Mouse (Mus musculus) B cell, adult 2 months (primary cell): ENCODE data around the gene Gk2.

Experiments
- DNase-seq, 2 experiments: peaks; one replicate each; pipeline ENCODE4 v3.0.0; 2022

The Gk2 gene

GRCm38 (mm10) chr5:97456816-97457215, at the start of gene Gk2:
TSS of gene Gk2 (minus strand) at chr5:97457021.
- DNase-seq: no peak

- no peak for DNase-seq
These were observed 41.2 kb upstream of the Gk2 start for GRCm38 (mm10) chr5:97498041-97498440.

DNA sequence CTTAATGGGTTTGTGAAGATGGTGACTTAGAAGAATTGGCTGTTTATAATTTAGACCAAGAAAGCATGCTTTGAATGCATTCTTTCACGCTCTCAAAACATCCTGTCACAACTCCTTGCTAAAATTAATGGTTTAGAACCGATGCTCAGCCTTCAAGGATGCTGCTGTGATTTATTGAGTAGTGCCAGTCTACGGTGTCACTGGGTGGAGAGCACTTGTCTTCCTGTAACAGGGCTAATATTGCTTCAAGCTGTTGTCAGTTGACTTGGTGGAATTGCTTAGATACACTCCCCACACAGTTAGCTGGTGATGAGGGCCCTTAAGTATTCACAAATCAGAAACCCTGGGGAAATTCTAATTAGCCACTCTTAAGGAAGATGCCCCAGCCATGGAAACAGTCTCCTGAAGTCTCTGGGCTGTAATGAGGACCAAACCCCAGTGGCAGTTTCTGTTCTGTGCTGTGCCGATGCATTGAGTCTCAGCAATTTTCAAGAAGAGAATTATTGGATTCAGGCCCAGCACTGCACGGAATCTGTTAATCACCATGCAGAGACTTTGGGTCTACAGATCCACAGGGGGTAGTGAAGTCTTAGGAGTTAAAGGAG, 38.8 kb upstream of the Gk2 start:
- no peak for DNase-seq

DNA sequence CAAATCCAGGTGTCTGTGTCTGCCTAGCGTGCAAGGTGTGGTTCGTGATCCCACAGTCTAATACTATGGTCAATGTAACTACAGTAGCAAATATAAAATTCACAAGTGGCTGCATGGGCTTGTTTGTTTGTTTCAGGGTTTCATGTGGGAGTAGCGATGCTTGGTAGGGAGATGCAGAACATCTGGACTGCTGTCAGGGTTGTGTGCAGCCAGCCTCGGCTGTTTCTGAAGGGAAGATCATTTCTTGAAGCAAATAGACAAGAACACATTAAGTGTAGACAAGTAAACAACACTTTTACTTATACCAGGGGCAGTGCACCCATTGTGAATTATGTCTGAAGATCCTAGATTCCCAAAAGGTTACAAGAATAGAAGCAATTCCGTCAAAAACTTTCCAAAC, 36.6 kb upstream of the Gk2 start:
- no peak for DNase-seq

DNA sequence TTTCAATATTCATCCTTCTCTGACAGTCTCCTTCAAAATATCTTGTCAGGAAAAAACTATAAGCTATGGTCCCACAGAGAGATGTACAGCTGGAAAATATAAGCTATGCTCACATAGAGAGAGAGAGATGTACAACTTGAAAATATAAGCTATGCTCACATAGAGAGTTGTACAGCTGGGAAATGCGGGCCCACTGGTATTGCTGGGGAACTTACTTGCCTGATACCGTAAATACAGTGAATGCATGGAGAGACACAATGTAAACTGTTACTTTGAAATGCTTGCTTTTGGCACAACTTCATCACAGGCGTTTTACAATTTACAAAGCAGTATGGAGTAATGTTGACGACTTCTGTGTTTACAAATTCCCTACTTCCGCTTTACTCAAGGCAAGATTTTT, 29.3 kb upstream of the Gk2 start:
- no peak for DNase-seq

DNA sequence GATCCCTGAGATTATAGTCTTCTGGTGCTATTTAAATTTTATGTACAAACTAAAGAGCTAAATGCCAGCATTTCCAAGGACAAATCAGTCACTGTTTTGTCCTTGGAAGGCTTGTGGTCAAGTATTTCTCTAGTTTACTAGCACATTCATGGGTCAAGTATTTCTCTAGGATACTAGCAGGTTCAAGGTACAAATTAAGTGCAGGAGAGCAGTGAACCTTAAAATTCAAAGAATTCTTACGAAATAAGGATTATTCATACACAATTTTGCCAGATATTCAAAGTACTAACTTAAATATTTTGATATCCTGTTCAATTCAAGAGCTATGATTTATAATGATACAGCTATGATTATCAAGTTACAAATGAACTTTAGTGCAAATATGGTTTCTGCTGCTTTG, 23.2 kb upstream of the Gk2 start:
- DNase-seq: no peak

GRCm38 (mm10) chr5:97467246-97467645, 10.4 kb upstream of the Gk2 start:
- no peak for DNase-seq

GRCm38 (mm10) chr5:97466430-97467158, 9.8 kb upstream of the Gk2 start:
- no peak for DNase-seq

- DNase-seq: no peak
These were observed 9.1 kb upstream of the Gk2 start for GRCm38 (mm10) chr5:97465956-97466355.

DNA sequence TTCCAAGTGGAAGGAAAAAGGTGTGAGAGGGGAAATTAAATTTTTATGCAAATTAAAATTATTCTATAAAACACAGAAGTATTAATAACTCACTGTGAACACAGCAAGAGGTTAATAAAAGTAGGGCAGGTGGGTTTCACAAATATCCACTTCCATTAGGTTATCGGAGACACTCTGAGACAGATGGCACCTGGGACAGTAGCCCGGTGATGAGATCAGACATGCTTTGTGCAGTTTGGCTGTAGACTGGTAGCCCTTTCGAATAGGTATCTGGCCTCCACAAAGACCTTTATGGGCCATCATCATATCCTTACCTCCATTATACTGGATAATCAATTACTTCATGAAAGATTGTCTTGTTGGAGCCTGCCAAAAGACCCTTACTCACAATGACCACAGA, 6.0 kb upstream of the Gk2 start:
- DNase-seq: no peak

- no peak for DNase-seq
These were observed 5.4 kb downstream of the Gk2 start for GRCm38 (mm10) chr5:97451451-97451850.

DNA sequence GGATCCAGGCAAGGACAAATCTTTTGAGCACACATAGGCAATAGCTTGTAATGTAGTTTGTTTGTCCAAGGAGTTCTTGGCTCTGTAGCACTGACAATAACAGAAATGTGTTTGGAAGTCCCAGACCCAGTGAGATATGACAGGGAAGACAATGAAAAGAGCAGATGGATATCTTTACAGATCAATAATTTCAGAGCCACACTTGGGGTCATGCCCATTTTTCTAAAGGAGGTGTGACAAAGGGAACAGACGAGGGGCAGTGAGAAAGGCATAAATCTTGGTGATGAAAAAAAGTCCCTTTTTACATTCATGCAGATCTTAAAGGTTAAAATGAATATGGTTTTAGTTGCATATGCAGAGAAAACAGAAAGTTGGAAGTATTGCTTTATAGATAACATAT, 12.6 kb downstream of the Gk2 start:
- no peak for DNase-seq

DNA sequence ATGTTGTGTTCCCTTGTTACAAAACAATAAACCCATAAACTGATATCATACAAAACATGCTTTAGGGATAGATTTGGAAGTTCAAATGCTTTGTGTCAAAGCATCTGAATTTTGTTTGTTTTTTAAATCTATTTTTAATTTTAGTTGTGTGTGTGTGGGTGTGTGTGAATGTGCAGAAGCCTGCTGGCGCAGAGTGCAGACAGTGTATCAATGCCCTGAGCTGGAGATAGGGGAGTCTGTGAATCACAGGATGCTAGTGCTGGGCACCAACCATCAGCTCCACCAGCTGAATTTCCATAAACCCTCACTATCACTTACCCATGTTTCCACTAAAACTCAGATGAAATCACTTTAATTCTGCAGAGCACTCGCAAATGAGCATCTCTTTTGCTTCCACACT, 24.3 kb downstream of the Gk2 start:
- no peak for DNase-seq

DNA sequence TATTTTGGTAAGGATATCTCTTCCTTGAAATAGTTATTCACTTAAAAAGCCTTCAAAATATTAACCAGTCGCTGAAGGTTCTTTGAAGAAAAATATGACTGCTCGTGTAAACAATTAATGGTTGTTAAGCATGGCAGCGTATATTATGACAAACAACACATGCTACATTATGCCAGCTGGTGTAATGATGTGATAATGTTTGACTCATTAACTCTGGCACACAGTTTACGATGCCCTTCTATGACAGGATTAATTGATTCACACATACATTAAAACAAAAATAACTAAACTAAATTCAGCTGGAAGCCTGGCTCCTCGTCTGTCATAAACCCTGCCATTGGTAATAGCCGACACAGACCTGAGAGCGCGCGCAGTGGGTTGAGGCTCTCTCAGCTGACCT, 26.8 kb downstream of the Gk2 start:
- no peak for DNase-seq

GRCm38 (mm10) chr5:97421669-97422068, 35.2 kb downstream of the Gk2 start:
- no peak for DNase-seq

GRCm38 (mm10) chr5:97417185-97417584, 39.6 kb downstream of the Gk2 start:
- no peak for DNase-seq

GRCm38 (mm10) chr5:97415837-97416236, 41.0 kb downstream of the Gk2 start:
- DNase-seq: no peak

DNA sequence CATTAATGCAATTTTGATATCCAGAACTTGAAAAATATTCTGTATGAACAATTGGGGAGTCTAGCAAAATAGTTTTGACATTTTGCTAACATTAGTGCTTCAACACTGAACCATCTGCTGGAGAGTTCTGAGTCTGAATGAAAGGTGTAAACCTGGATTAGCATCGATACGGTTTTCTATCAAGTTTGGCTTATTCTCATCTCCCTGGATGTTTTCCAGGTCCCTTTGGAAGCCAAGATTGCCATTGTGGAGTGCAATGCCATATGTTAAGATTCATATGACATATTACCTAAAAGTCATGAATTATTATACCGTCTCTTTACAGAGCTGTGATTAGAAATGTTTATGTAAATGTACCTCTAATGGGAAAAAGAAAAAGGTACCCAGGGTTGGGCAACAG, 43.1 kb downstream of the Gk2 start:
- DNase-seq: no peak

DNA sequence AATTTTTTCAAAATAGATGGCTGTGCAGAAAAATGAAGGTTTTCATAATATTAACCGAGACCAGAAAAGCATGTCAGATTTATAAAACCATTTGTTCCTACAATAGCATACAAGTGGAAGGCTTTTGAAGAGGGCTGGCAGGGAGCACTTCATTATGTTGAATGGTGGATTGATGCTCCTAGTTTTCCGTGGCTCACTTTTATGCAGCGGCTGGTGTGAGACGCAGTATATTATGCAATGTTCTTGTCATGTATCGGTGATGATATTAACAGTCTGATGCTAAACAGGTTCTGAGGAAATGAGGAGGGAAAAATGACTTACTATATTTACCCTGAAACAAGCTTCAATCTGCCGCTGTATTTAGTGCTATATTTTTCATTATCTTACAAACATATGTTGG, 46.6 kb downstream of the Gk2 start:
- DNase-seq: no peak

DNA sequence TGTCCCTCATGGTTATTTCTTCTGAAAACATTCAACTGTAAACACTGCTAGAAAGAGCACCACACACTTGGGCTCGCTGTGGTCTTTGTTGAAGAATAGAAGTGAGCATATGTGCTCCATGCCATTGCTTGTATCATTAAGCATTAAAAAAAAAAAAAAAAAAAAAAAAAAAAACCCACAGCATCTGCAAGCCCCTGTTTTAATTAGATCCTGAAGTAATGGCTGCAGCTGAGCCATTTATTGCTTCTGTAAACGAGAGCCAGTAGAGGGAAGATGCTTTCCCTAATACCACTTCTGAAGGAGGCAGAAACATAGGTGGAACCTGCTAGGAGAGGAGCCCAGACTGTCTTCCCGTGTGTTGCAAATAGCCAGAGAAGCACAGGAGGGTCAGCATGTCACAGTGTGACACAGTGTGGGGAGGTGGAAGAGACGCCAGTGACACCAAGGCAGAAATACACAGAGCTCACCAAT, 47.6 kb downstream of the Gk2 start:
- no peak for DNase-seq
